Mouse (Mus musculus) left cerebral cortex, adult 8-10 months (tissue): ENCODE measurements around the gene Bbs5. TPM values are rescaled to one million over a fixed set of nuclear protein-coding genes. Genes with fewer than 3 reads are reported as not detected.

Source experiments
- total RNA-seq, 4 experiments: library from RNA; stranded (reverse); gene quantifications; 2 replicates each; pipeline ENCODE4 v1.2.4; 2022

Bbs5 gene
- total RNA-seq, 4 experiments from 2014 or later: 20.2 to 31.0 (median 25.9) TPM

Other genes with a start within 250 kb of the Bbs5 start
- under 1 TPM; 0.02 to 0.15 (median 0.13) TPM for gene Lrp2, start 61.1 kb upstream of the Bbs5 start, total RNA-seq
- gene Klhl41, start 22.9 kb downstream of the Bbs5 start, total RNA-seq: 1 to 10 TPM in 2 of 4 experiments, under 1 TPM in 2; 0.44 to 1.2 (median 0.98) TPM
- 10 to 100 TPM; 15.3 to 18.6 (median 16.7) TPM for gene Fastkd1, start 66.3 kb downstream of the Bbs5 start, total RNA-seq
- gene Ppig, start 75.4 kb downstream of the Bbs5 start, total RNA-seq: 10 to 100 TPM; 65.0 to 75.5 (median 67.5) TPM
- gene Ccdc173, start 142.4 kb downstream of the Bbs5 start, total RNA-seq: 1 to 10 TPM; 1.9 to 3.0 (median 1.9) TPM
- gene Phospho2, start 142.5 kb downstream of the Bbs5 start, total RNA-seq: 10 to 100 TPM; 18.5 to 24.3 (median 20.1) TPM
- gene Klhl23, start 174.8 kb downstream of the Bbs5 start, total RNA-seq: 10 to 100 TPM; 46.7 to 55.1 (median 53.3) TPM
- gene Ssb, start 214.4 kb downstream of the Bbs5 start, total RNA-seq: 100 to 1,000 TPM; 127 to 138 (median 132) TPM
- gene Mettl5, start 238.4 kb downstream of the Bbs5 start, total RNA-seq: 10 to 100 TPM; 11.4 to 16.6 (median 12.9) TPM